Mouse (Mus musculus) stomach, postnatal 0 days (tissue): ENCODE results near the gene Cdk14. TPM values are rescaled to one million over a fixed set of nuclear protein-coding genes. Genes with fewer than 3 reads are reported as not detected.

Experiments used
- ATAC-seq: fragments of 200-750 bp; cut with Nextera tagmentation; 2 replicates; pipeline ENCODE4 v1.8.0; 2017; ENCODE audit not compliant: low FRiP score, low TSS enrichment
- DNase-seq: peaks from one replicate; pipeline ENCODE4 v3.0.0-alpha.2; 2016; ENCODE audit warnings: low spot score
- H3K27ac ChIP-seq: fragments of 300-500 bp; sonication (generic); replicated peaks from 2 replicates; pipeline ENCODE4 v1.5.1; 2014; ENCODE audit warnings: mild to moderate bottlenecking, control low read depth
- H3K27me3 ChIP-seq: fragments of 300-500 bp; sonication (generic); 2 replicates; pipeline ENCODE4 v1.6.1; 2014; ENCODE audit warnings: low read length; ENCODE audit not compliant: control insufficient read depth, insufficient read depth
- H3K36me3 ChIP-seq: fragments of 300-500 bp; sonication (generic); 2 replicates; pipeline ENCODE4 v1.6.1; 2014; ENCODE audit warnings: low read length, mixed read lengths; ENCODE audit not compliant: control insufficient read depth, insufficient read depth
- H3K4me1 ChIP-seq: fragments of 300-500 bp; sonication (generic); replicated peaks from 2 replicates; pipeline ENCODE4 v1.6.1; 2014; ENCODE audit warnings: antibody characterized with exemption; ENCODE audit not compliant: control insufficient read depth, insufficient read depth
- H3K4me2 ChIP-seq: fragments of 300-500 bp; sonication (generic); replicated peaks from 2 replicates; pipeline ENCODE4 v1.6.1; 2014; ENCODE audit warnings: low read depth, mild to moderate bottlenecking, control low read depth, moderate library complexity
- H3K4me3 ChIP-seq: fragments of 300-500 bp; sonication (generic); 2 replicates; pipeline ENCODE4 v1.5.1; 2014; ENCODE audit warnings: low read depth, low read length, control low read depth
- H3K9ac ChIP-seq: fragments of 300-500 bp; sonication (generic); 2 replicates; pipeline ENCODE4 v1.6.1; 2014; ENCODE audit warnings: mild to moderate bottlenecking, low read length, control low read depth, mixed read lengths
- H3K9me3 ChIP-seq: fragments of 300-500 bp; sonication (generic); 2 replicates; pipeline ENCODE4 v1.6.1; 2016; ENCODE audit warnings: low read length; ENCODE audit not compliant: control insufficient read depth
- CTCF ChIP-seq: IDR thresholded peaks from 2 replicates; pipeline ENCODE4 v1.5.1; 2016; ENCODE audit warnings: antibody characterized with exemption, low read depth, mild to moderate bottlenecking, moderate library complexity
- EP300 ChIP-seq: optimal IDR thresholded peaks from 2 replicates; pipeline ENCODE3; 2016; ENCODE audit warnings: antibody characterized with exemption
- WGBS: fragments of 180-500 bp; shearing (Covaris S2); extraction: QIAGEN DNeasy Blood & Tissue Kit; methylation state at CpG from one replicate; pipeline ENCODE4 v1.1.7; 2014; 5-methylcytosine and 5-hydroxymethylcytosine counted together
- polyA plus RNA-seq: library from polyadenylated mRNA; unstranded; fragments of >200 nt; fragmentation: Nextera tagmentation; extraction: Ambion mirVana; gene quantifications from 2 replicates; pipeline ENCODE4 v1.2.1, GENCODE M21; 2015

Cdk14 gene
- polyA plus RNA-seq, 1 experiment from 2014 or later = 6.1 TPM

DNA sequence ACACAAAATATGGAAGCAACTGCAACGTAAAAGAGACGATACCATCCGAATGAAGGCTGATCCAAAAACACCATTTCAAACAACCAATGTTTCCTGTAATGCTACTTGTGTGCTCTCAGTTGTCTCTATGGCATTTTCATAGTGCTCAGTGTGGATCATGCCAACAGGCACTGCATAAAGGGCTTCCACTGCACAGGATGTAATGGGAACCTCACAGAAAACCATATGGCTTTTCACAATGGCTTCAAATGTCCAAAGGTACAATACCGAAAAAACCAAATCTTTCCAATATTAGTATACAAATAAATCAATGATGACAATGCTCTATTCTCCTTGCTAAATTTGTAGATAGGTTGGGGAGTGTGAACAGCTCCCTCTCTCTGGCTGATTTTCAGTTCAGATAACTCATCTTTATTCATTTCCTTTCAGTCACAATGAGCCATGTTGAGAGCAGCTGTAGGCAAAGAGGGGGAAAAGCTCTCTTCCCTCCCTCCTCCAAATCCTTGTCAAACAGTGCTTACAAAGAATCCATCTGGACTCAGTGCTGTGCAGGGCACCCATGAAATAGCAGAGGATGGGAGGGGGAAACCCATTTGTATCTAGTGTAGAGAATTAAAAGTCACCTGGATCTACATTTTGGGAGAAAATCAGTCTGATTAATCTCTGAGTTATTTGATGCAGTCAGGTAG is 568.7 kb downstream of the Cdk14 start:
- no peaks in the 10 kb centered on the region for H3K9me3 ChIP-seq
- TF ChIP-seq CTCF (no peak), EP300 (no peak)
- DNase-seq (no peak), ATAC-seq (no peak; the same call in 1 of the 2 replicates)
- H3K9ac ChIP-seq = no peak overlapping the region
- H3K36me3 ChIP-seq = no peaks in the 10 kb centered on the region
- no peak overlapping the region for H3K4me2 ChIP-seq
- H3K27me3 ChIP-seq = no peaks in the 10 kb centered on the region
- WGBS = 77% methylated on average over 4 of the region's 4 CpGs
- H3K4me1 ChIP-seq = no peaks in the 10 kb centered on the region
- H3K27ac ChIP-seq = peak overlapping the region; percentile 5; the same call in 1 of the 2 replicates
- H3K4me3 ChIP-seq = no peak overlapping the region

DNA sequence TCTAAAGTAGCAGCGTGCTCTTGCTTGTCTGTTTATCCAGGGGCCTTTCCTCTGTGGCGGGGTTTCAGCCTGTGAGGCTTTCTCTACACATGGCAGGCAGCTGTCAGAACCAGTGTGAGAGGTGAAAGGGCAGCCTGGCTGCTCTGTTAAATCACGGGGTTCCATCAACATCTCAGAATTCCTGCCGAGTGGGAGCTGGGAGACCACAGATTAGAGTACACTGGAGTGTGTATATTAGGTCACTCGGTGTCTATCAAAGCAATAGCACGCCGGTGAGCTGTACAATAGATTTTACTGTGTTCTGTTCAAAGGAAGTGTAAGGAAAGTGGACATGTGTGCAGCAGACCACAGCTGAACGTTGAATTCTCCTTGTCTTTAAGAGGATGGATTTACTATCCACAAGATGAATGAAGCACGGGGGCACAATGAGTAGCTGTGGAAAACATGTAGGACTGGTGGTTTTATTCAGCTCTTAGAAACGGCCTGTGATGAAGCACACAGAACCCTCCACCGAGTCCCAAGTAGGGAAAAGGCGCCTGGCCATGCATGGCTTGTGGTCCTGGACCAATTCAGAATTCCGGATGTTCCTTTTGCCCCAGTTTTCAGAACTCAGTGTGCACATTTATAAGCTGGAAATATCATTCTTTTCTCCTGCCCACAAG is 585.2 kb downstream of the Cdk14 start:
- Histone ChIP-seq H3K27me3 (no peaks in the 10 kb centered on the region), H3K4me1 (peaks cover 3% of the 10 kb centered on the region; the same call in 1 of the 2 replicates), H3K4me3 (no peak overlapping the region), H3K36me3 (no peaks in the 10 kb centered on the region), H3K9me3 (no peaks in the 10 kb centered on the region), H3K9ac (no peak overlapping the region), H3K27ac (no peak overlapping the region), H3K4me2 (no peak overlapping the region)
- 31% methylated on average over 13 of the region's 13 CpGs for WGBS
- ATAC-seq (no peak), DNase-seq (no peak)
- TF ChIP-seq EP300 (no peak), CTCF (no peak)

- Histone ChIP-seq H3K4me2 (no peak overlapping the region), H3K27me3 (no peaks in the 10 kb centered on the region), H3K4me3 (no peak overlapping the region), H3K9ac (no peak overlapping the region), H3K36me3 (no peaks in the 10 kb centered on the region), H3K27ac (no peak overlapping the region), H3K4me1 (peaks cover 3% of the 10 kb centered on the region; the same call in 1 of the 2 replicates), H3K9me3 (no peaks in the 10 kb centered on the region)
- WGBS = 55% methylated on average over 11 of the region's 11 CpGs
- DNase-seq = no peak
- ATAC-seq = no peak
- TF ChIP-seq CTCF (no peak), EP300 (no peak)
Measured at GRCm38 (mm10) chr5:4833940-4834339, 586.2 kb downstream of the Cdk14 start.

DNA sequence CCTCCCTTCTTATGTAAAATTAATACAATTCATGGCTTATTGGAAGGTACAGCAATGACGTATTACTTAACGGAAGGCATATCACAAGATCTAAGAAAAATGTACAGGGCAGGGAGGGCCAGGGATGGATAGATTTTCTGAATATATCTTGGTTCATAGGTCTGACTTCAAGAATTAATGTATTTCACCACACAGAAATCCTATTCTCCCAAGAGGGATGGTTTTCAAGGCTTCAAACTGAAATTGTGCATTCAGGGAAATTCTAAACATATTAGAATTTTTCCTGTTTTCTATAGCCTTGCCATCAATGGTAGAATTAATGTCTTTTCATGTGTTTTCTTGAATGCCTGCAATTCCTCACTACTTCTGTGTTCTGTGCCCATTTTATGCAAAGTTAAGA is 593.2 kb downstream of the Cdk14 start:
- DNase-seq (no peak), ATAC-seq (no peak)
- no peak for TF ChIP-seq CTCF
- no peak for TF ChIP-seq EP300
- Histone ChIP-seq H3K9me3 (no peaks in the 10 kb centered on the region), H3K27me3 (no peaks in the 10 kb centered on the region), H3K9ac (no peak overlapping the region), H3K36me3 (no peaks in the 10 kb centered on the region), H3K4me3 (no peak overlapping the region), H3K4me2 (no peak overlapping the region), H3K27ac (no peak overlapping the region), H3K4me1 (no peaks in the 10 kb centered on the region)
- 81% methylated on average over 2 of the region's 2 CpGs for WGBS

DNA sequence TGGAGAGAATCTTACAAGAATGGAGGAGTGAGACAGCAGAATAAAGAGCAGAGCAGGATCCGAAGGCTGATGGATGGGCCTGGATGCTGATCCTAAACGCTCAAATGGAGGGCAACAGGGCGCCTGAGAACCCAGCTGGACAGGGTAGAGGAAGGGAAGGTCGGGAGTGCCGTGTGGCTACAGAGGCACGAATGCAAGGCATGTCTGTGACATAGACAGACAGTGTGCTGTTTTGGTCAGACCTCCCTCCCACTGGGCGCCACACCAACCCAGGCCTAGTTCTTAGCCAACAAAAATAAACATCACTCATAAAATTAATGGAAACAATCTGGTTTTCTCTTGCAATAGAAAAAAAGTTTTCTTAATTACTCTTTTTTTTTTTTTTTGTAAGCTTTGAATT is 594.2 kb downstream of the Cdk14 start:
- Histone ChIP-seq H3K27ac (no peak overlapping the region), H3K27me3 (no peaks in the 10 kb centered on the region), H3K9me3 (no peaks in the 10 kb centered on the region), H3K4me1 (no peaks in the 10 kb centered on the region), H3K36me3 (no peaks in the 10 kb centered on the region), H3K4me2 (no peak overlapping the region), H3K4me3 (no peak overlapping the region), H3K9ac (no peak overlapping the region)
- DNase-seq (no peak), ATAC-seq (no peak)
- WGBS = 57% methylated on average over 7 of the region's 7 CpGs
- TF ChIP-seq EP300 (no peak), CTCF (no peak)

DNA sequence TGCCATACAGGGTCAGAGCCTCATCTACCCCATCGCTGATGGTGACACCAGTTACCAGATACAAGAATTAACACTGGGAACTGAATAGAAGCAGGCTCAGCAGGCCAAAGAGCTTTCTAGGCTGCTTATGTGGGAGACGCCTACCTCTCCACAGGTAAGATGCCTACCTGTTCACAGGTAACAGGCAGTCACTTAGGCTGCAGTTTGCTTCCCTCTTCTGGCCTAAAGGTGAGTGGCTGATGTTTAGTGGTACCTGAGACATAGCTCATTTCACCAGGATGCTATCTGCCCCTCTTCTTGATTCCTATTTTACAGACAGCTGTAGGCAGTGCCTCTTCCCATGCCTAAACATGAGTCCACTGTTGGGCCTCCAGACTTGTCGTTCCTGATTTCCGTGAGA is 595.0 kb downstream of the Cdk14 start:
- Histone ChIP-seq H3K27me3 (no peaks in the 10 kb centered on the region), H3K4me3 (no peak overlapping the region), H3K9ac (no peak overlapping the region), H3K4me2 (no peak overlapping the region), H3K4me1 (no peaks in the 10 kb centered on the region), H3K36me3 (no peaks in the 10 kb centered on the region), H3K27ac (no peak overlapping the region), H3K9me3 (no peaks in the 10 kb centered on the region)
- TF ChIP-seq CTCF = peak; percentile 72
- TF ChIP-seq EP300 = no peak
- ATAC-seq (0 out of 2 replicates have a peak, but pooled peaks have one; percentile 40), DNase-seq (peak; percentile 21)
- 89% methylated on average over 4 of the region's 4 CpGs for WGBS
